Mouse (Mus musculus) ES-E14 (cell line): Measurements from ENCODE around the gene Lrp4. TPM values are rescaled to one million over a fixed set of nuclear protein-coding genes. Genes with fewer than 3 reads are reported as not detected.

ENCODE experiments used
- DNase-seq: peaks from one replicate; pipeline ENCODE4 v3.0.0-alpha.2; 2013; ENCODE audit warnings: low read depth, low spot score
- H3K27ac ChIP-seq: 2 replicates; pipeline ENCODE4 v1.5.1; 2012; ENCODE audit warnings: low read depth, mild to moderate bottlenecking, low read length, moderate library complexity, mixed read lengths; ENCODE audit not compliant: poor library complexity, insufficient read depth, severe bottlenecking
- H3K36me3 ChIP-seq: 2 replicates; pipeline ENCODE4 v1.6.1; 2012; ENCODE audit warnings: mild to moderate bottlenecking, low read length, moderate library complexity, mixed read lengths; ENCODE audit not compliant: control insufficient read depth, poor library complexity, insufficient read depth, severe bottlenecking
- H3K4me1 ChIP-seq, 2 experiments: fragments of 150-350 bp in 1 of 2; sonication (generic) in 1 of 2; 2 replicates each; pipeline ENCODE4 v1.6.1; 2012; ENCODE audit warnings: low read length in 2 of 2, mild to moderate bottlenecking in 1 of 2, mixed read lengths in 1 of 2; ENCODE audit not compliant: control insufficient read depth in 2 of 2, insufficient read depth in 2 of 2, poor library complexity in 1 of 2
- H3K4me3 ChIP-seq, 2 experiments: fragments of 150-350 bp in 1 of 2; sonication (generic) in 1 of 2; 2 replicates each; pipeline ENCODE4 v1.5.1; 2012; ENCODE audit warnings: low read length in 2 of 2, low read depth in 1 of 2, mild to moderate bottlenecking in 1 of 2, mixed read lengths in 1 of 2; ENCODE audit not compliant: insufficient read depth in 1 of 2, poor library complexity in 1 of 2, severe bottlenecking in 1 of 2
- H3K9ac ChIP-seq: 2 replicates; pipeline ENCODE4 v1.6.1; 2012; ENCODE audit warnings: low read depth, mild to moderate bottlenecking, low read length, mixed read lengths; ENCODE audit not compliant: poor library complexity, insufficient read depth, severe bottlenecking
- H3K9me3 ChIP-seq: fragments of 150-350 bp; sonication (generic); 2 replicates; pipeline ENCODE4 v1.6.1; 2012; ENCODE audit warnings: low read depth, mild to moderate bottlenecking, low read length; ENCODE audit not compliant: control insufficient read depth, insufficient read depth
- CHD2 ChIP-seq: IDR thresholded peaks from 2 replicates; pipeline ENCODE4 v1.6.1; 2014; ENCODE audit warnings: mild to moderate bottlenecking, low read depth, low read length, inconsistent platforms
- HCFC1 ChIP-seq: IDR thresholded peaks from 2 replicates; pipeline ENCODE4 v1.6.1; 2012; ENCODE audit warnings: low read length, inconsistent platforms, borderline replicate concordance; ENCODE audit not compliant: insufficient read depth
- MAFK ChIP-seq: IDR thresholded peaks from 2 replicates; pipeline ENCODE4 v1.6.1; 2014; ENCODE audit warnings: mild to moderate bottlenecking, low read depth, low read length, inconsistent platforms; ENCODE audit not compliant: insufficient read depth
- ZC3H11A ChIP-seq: IDR thresholded peaks from 2 replicates; pipeline ENCODE4 v1.6.1; 2012; ENCODE audit warnings: low read depth, mild to moderate bottlenecking, inconsistent platforms, low read length, borderline replicate concordance
- ZNF384 ChIP-seq: IDR thresholded peaks from 2 replicates; pipeline ENCODE4 v1.6.1; 2012; ENCODE audit warnings: low read depth, low read length, inconsistent platforms
- in situ Hi-C, 2 experiments: fragments of 600-800 bp; cut with MboI; formaldehyde crosslinking; loops; one replicate each; pipeline ENCODE4 v1.15.1; 2025; ENCODE audit warnings: low sequenced_read_pairs in 2 of 2, inconsistent platforms in 1 of 2; ENCODE audit not compliant: unreplicated experiment in 2 of 2
- total RNA-seq: library from RNA; depleted of rRNA; stranded (reverse); fragments of 300-350 nt; gene quantifications from 2 replicates; pipeline ENCODE4 v1.2.3, GENCODE M21; 2012

Gene Lrp4
- total RNA-seq, 1 experiment, result 14.2 TPM

DNA sequence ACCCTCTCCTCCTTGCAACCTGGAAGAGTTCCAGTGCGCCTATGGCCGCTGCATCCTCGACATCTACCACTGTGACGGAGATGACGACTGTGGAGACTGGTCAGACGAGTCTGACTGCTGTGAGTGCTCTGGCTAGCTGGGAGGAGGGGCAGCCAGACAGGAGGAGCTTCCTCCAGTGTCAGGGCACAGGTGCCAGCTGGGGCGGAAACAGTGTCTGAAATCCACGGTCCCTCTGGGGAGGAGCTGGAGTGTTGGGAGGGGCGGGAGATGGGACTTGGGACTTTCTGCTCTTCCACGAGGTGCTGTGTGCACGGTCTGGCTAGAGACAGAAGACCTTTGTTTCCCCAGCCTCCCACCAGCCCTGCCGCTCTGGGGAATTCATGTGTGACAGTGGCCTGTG lies 17.0 kb downstream of the Lrp4 start:
- DNase-seq, result no peak
- no peak overlapping the region for H3K27ac ChIP-seq
- H3K4me3 ChIP-seq, result no peak overlapping the region
- H3K9ac ChIP-seq, result no peak overlapping the region
- H3K4me1 ChIP-seq, result peaks cover 0 to 12% of the 10 kb centered on the region in 2 experiments; a peak in 1 of 4 replicates
- no peak for TF ChIP-seq CHD2
- no peak for TF ChIP-seq HCFC1
- TF ChIP-seq ZNF384, result no peak
- no peak for TF ChIP-seq MAFK
- TF ChIP-seq ZC3H11A, result no peak
- in situ Hi-C loops, result loop anchor here in 1 of 2 experiments (10.0 kb wide), 1 partner anchor 190 kb away; no protein-coding TSS in a partner anchor
- no peaks in the 10 kb centered on the region for H3K9me3 ChIP-seq
- H3K36me3 ChIP-seq, result peaks cover 12% of the 10 kb centered on the region; the same call in 1 of the 2 replicates

DNA sequence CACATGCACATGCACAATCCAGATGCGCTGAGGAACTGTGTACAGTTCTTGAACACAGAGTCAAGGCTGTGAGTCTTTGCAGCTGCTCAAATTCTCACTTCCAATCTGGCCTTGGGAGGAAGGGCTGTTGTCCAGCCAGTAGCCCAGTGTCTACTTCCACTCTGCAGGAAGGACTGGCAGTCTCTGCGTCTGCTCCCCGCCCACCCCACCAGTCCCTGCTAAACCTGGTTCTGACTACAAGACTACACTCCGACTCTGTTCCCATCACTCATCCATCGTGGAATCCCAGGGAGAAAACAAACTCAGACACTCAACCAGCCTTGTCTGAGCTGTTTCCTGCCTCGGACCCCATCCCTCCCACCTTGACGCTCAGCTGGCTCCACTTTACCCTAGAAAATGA lies 18.5 kb downstream of the Lrp4 start:
- no peak for TF ChIP-seq MAFK
- TF ChIP-seq CHD2, result no peak
- no peak for TF ChIP-seq ZNF384
- no peak for TF ChIP-seq HCFC1
- no peak for TF ChIP-seq ZC3H11A
- Histone ChIP-seq H3K4me1 (peaks cover 0 to 12% of the 10 kb centered on the region in 2 experiments; a peak in 1 of 4 replicates), H3K27ac (no peak overlapping the region), H3K4me3 (no peak overlapping the region), H3K36me3 (peaks cover 17% of the 10 kb centered on the region; the same call in 1 of the 2 replicates), H3K9ac (no peak overlapping the region), H3K9me3 (no peaks in the 10 kb centered on the region)
- no peak for DNase-seq
- in situ Hi-C loops, result loop anchor here in 1 of 2 experiments (10.0 to 25.0 kb wide), 2 partner anchors 191 to 363 kb away; partner anchors contain the start of gene Mybpc3

- Histone ChIP-seq H3K9me3 (no peaks in the 10 kb centered on the region), H3K4me1 (peaks cover 0 to 12% of the 10 kb centered on the region in 2 experiments; a peak in 1 of 4 replicates), H3K27ac (no peak overlapping the region), H3K36me3 (peaks cover 17% of the 10 kb centered on the region; the same call in 1 of the 2 replicates), H3K9ac (no peak overlapping the region), H3K4me3 (no peak overlapping the region)
- in situ Hi-C loops, result loop anchor here in 1 of 2 experiments (10.0 to 25.0 kb wide), 2 partner anchors 191 to 364 kb away; partner anchors contain the start of gene Mybpc3
- no peak for TF ChIP-seq ZNF384
- no peak for TF ChIP-seq ZC3H11A
- TF ChIP-seq HCFC1, result no peak
- TF ChIP-seq CHD2, result no peak
- TF ChIP-seq MAFK, result no peak
- no peak for DNase-seq
These were observed 18.9 kb downstream of the Lrp4 start for GRCm38 (mm10) chr2:91476251-91476661.

DNA sequence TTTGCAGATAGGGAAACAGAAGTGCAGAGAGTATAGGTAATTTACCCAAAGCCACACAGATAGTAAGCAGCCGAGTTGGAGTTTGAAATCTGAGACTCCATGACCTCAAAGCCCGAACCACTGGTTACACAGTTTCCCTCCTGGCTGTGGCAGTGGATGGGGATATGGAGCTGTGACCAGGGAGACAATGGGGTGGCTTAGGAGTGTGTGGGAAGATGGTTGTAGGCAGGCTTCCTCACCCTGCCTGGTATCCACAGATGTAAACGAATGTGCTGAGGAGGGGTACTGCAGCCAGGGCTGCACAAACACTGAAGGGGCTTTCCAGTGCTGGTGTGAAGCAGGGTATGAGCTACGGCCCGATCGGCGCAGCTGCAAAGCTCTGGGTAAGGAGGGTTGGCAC lies 19.5 kb downstream of the Lrp4 start:
- H3K9ac ChIP-seq, result no peak overlapping the region
- H3K27ac ChIP-seq, result no peak overlapping the region; the same call in 1 of the 2 replicates
- no peak for DNase-seq
- no peaks in the 10 kb centered on the region for H3K9me3 ChIP-seq
- TF ChIP-seq ZNF384, result no peak
- no peak for TF ChIP-seq MAFK
- no peak for TF ChIP-seq HCFC1
- TF ChIP-seq ZC3H11A, result no peak
- no peak for TF ChIP-seq CHD2
- no peak overlapping the region for H3K4me3 ChIP-seq
- in situ Hi-C loops, result loop anchor here in 1 of 2 experiments (10.0 to 25.0 kb wide), 2 partner anchors 192 to 365 kb away; partner anchors contain the start of gene Mybpc3
- peaks cover 17% of the 10 kb centered on the region; the same call in 1 of the 2 replicates for H3K36me3 ChIP-seq
- H3K4me1 ChIP-seq, result peaks cover 0 to 12% of the 10 kb centered on the region in 2 experiments; a peak in 1 of 4 replicates
